Mouse (Mus musculus): ENCODE results near the gene Cmip. TPM values are rescaled to one million over a fixed set of nuclear protein-coding genes. Genes with fewer than 3 reads are reported as not detected.

Gene Cmip
- total and polyA plus RNA-seq, 2 experiments from 2014 or later = 212 to 266 TPM

DNA sequence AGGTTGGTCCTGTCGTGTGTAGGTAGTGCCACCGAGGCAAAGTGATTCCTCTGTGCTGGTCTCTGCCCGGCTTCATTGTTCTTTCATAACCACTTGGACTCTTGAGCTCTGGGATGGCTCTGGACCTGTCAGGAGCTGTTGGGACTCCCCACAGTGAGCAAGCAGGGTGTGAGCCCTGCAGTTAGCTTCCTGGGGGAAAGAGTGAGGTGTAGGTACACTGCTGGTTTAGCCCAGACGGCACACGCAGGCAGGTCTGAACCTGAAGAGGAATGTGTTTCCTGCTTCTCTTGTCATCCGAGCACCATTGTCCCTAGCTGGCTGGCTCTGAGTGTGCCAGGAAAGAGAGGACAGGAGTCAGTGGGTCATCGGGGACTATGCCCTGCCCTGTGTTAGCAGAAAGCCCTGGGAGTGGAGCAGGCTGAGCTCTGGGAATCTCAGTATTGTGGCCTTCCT lies 70.5 kb downstream of the Cmip start:
- no peak for TF ChIP-seq CTCF (IDR thresholded peaks at IDR 0.05)
- 0 out of 2 replicates have a peak, but pooled peaks cover 5% of the 10 kb centered on the region for H3K36me3 ChIP-seq (ENCODE audit: insufficient read depth, low read length)
- DNase-seq (ENCODE audit: low spot score) (no peak), ATAC-seq (ENCODE audit: low FRiP score) (no peak)
- H3K27ac ChIP-seq (ENCODE audit: low read depth, low read length) = peak overlapping the region; percentile 43; the same call in 1 of the 2 replicates
- peaks cover 15% of the 10 kb centered on the region for H3K4me1 ChIP-seq (ENCODE audit: insufficient read depth, low read length)
- 47% methylated on average over 7 of the region's 7 CpGs for WGBS
- H3K27me3 ChIP-seq (ENCODE audit: insufficient read depth, low read length) = no peaks in the 10 kb centered on the region
- H3K9me3 ChIP-seq (ENCODE audit: low read length) = no peaks in the 10 kb centered on the region
- H3K4me3 ChIP-seq (ENCODE audit: low read depth, low read length) = no peak overlapping the region
- H3K4me2 ChIP-seq (ENCODE audit: low read depth, low read length, poor library complexity, severe bottlenecking) = no peak overlapping the region
- 0 out of 2 replicates have a peak overlapping the region, but pooled peaks have one; percentile 19 for H3K9ac ChIP-seq (replicated peaks; ENCODE audit: low read length, poor library complexity, severe bottlenecking)

DNA sequence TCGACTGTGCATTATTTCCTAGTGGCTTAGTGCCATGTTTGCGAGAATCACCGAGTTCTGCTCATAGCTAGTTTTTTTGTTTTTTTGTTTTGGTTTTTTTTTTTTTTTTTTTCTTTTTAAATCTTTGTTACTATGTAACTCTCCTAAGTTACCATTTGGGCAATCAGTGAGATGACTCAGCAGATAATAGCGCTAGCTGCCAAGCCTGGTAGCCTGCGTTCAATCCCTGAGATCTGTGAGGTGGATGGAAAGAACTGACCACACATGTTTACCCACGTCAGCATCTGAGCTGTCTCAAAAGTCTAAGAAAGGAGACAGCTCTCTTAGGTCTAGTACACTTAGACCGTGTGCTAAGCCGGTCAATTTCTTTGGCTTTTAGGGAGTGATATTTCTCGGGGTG lies 71.9 kb downstream of the Cmip start:
- no peaks in the 10 kb centered on the region for H3K27me3 ChIP-seq (ENCODE audit: insufficient read depth, low read length)
- WGBS = 70% methylated on average over 9 of the region's 9 CpGs
- ATAC-seq (ENCODE audit: low FRiP score) (no peak), DNase-seq (ENCODE audit: low spot score) (no peak)
- H3K36me3 ChIP-seq (ENCODE audit: insufficient read depth, low read length) = 0 out of 2 replicates have a peak, but pooled peaks cover 5% of the 10 kb centered on the region
- H3K9me3 ChIP-seq (ENCODE audit: low read length) = no peaks in the 10 kb centered on the region
- no peak overlapping the region for H3K4me3 ChIP-seq (ENCODE audit: low read depth, low read length)
- no peak overlapping the region for H3K4me2 ChIP-seq (ENCODE audit: low read depth, low read length, poor library complexity, severe bottlenecking)
- H3K9ac ChIP-seq (replicated peaks; ENCODE audit: low read length, poor library complexity, severe bottlenecking) = no peak overlapping the region
- H3K27ac ChIP-seq (ENCODE audit: low read depth, low read length) = no peak overlapping the region
- no peak for TF ChIP-seq CTCF (IDR thresholded peaks at IDR 0.05)
- peaks cover 10% of the 10 kb centered on the region for H3K4me1 ChIP-seq (ENCODE audit: insufficient read depth, low read length)

DNA sequence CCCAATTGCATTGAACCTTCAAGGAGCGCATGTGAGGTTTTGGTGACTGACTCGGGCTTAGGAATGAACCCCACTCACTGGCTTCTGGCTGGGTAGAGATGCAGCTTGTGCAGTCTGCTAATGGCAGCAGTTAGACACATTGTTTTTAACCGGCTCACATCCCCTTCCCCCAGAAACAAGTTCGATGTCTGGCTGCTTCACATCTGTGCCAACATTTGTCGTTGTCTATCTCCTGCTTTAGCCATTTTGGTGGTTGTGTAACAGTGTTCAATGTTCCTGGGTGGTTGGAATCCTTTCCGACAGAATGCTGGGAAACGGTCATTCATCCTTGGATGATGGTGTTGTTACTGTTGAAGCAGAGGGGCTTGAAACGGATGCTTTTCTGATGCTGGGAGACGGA lies 72.3 kb downstream of the Cmip start:
- H3K27me3 ChIP-seq (ENCODE audit: insufficient read depth, low read length) = no peaks in the 10 kb centered on the region
- H3K27ac ChIP-seq (ENCODE audit: low read depth, low read length) = no peak overlapping the region
- 0 out of 2 replicates have a peak, but pooled peaks cover 5% of the 10 kb centered on the region for H3K36me3 ChIP-seq (ENCODE audit: insufficient read depth, low read length)
- H3K9ac ChIP-seq (replicated peaks; ENCODE audit: low read length, poor library complexity, severe bottlenecking) = no peak overlapping the region
- no peak overlapping the region for H3K4me2 ChIP-seq (ENCODE audit: low read depth, low read length, poor library complexity, severe bottlenecking)
- H3K4me1 ChIP-seq (ENCODE audit: insufficient read depth, low read length) = peaks cover 12% of the 10 kb centered on the region
- no peak for TF ChIP-seq CTCF (IDR thresholded peaks at IDR 0.05)
- ATAC-seq (ENCODE audit: low FRiP score) (no peak), DNase-seq (ENCODE audit: low spot score) (peak; percentile 34)
- 64% methylated on average over 9 of the region's 9 CpGs for WGBS
- H3K4me3 ChIP-seq (ENCODE audit: low read depth, low read length) = no peak overlapping the region
- no peaks in the 10 kb centered on the region for H3K9me3 ChIP-seq (ENCODE audit: low read length)

DNA sequence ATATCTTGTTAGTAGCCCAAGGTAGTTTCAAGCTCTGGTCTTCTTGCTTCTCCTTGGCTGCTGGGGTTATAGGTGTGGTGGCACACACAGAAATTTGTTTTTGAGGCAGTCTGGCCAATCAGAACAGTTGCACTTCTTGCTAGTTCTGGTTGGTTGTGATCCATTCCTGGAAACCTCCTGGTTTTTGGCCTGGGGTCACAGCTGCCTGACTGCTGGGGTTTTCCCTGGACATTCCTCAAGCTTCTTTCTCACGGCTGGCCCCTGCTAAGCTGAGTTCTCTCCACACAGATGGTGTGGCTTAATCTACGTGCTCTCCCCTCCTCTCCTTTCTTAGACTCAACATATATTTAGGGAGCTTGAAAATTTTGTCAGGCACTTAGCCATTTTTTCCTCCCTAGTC lies 73.0 kb downstream of the Cmip start:
- Histone ChIP-seq H3K36me3 (ENCODE audit: insufficient read depth, low read length) (0 out of 2 replicates have a peak, but pooled peaks cover 1% of the 10 kb centered on the region), H3K4me3 (ENCODE audit: low read depth, low read length) (no peak overlapping the region), H3K27ac (ENCODE audit: low read depth, low read length) (no peak overlapping the region), H3K4me1 (ENCODE audit: insufficient read depth, low read length) (peaks cover 17% of the 10 kb centered on the region), H3K4me2 (ENCODE audit: low read depth, low read length, poor library complexity, severe bottlenecking) (no peak overlapping the region), H3K27me3 (ENCODE audit: insufficient read depth, low read length) (no peaks in the 10 kb centered on the region), H3K9ac (replicated peaks; ENCODE audit: low read length, poor library complexity, severe bottlenecking) (no peak overlapping the region), H3K9me3 (ENCODE audit: low read length) (no peaks in the 10 kb centered on the region)
- 50% methylated on average over 2 of the region's 2 CpGs for WGBS
- TF ChIP-seq CTCF (IDR thresholded peaks at IDR 0.05) = no peak
- ATAC-seq (ENCODE audit: low FRiP score) (no peak), DNase-seq (ENCODE audit: low spot score) (no peak)

DNA sequence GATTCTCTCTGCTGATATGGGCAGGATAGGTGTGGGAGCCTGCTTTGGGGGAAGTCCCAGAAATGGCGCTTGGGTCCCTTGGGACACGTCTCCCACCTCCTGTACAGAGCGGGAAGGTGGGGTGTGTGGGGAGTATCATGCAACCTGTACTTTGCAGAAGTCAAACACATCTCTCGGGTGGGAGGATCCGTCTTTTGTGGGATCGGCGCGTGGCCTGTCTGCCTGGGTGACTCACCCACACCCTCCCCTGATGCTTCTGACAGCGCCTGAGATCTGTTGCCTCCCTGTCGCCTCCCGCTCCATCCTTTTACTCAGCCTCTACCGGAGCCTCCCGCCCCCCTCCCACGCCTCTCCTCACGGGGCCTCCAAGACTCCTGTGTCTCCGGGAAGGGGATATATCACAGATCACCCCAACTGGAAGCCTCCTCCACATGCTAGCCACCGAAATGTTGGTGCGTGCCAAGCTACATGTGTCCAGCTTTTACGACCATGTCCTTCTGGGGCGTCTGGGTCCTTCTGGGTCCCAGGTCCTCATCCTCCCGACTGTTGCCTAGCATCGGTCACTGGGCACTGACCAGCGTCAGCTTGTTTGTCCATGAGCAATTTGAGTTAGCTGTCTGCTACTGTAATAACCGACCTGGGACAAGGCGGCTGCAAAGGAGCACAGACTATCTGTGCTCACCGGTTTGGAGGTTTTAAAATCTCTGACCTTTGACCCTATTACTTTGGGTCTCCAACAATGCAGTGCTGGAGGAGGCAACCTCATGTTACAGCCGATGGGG lies 75.6 kb downstream of the Cmip start:
- peaks cover 15% of the 10 kb centered on the region for H3K4me1 ChIP-seq (ENCODE audit: insufficient read depth, low read length)

DNA sequence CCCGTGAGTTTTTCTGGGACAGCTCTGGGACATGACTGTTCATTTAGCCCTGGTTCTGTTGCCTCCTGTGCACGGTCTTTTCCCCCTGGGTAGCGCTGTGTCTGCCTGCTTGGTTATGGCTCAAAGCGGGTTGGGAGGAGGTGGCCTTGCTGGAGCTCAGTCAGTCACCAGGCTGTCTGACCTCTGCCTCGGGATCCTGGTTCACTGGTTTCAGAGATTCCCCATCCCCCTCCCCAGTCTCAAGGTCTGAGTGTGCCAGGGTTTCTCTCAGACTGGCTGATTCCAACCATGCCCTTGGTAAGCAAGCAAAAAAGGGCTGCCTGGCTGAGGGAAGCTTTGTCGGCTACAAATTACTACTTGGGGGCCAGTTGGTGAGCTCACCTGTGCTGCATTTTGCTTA lies 76.8 kb downstream of the Cmip start:
- ATAC-seq (ENCODE audit: low FRiP score) (no peak), DNase-seq (ENCODE audit: low spot score) (no peak)
- H3K27ac ChIP-seq (ENCODE audit: low read depth, low read length) = no peak overlapping the region
- H3K9ac ChIP-seq (replicated peaks; ENCODE audit: low read length, poor library complexity, severe bottlenecking) = no peak overlapping the region; the same call in 1 of the 2 replicates
- no peak for TF ChIP-seq CTCF (IDR thresholded peaks at IDR 0.05)
- 48% methylated on average over 6 of the region's 6 CpGs for WGBS
- H3K4me1 ChIP-seq (ENCODE audit: insufficient read depth, low read length) = peaks cover 12% of the 10 kb centered on the region
- H3K9me3 ChIP-seq (ENCODE audit: low read length) = no peaks in the 10 kb centered on the region
- no peak overlapping the region for H3K4me2 ChIP-seq (ENCODE audit: low read depth, low read length, poor library complexity, severe bottlenecking)
- no peaks in the 10 kb centered on the region for H3K27me3 ChIP-seq (ENCODE audit: insufficient read depth, low read length)
- H3K4me3 ChIP-seq (ENCODE audit: low read depth, low read length) = no peak overlapping the region
- no peaks in the 10 kb centered on the region for H3K36me3 ChIP-seq (ENCODE audit: insufficient read depth, low read length)

More for the DNA sequence above, 75.6 kb downstream of the Cmip start:
- H3K9ac ChIP-seq (replicated peaks; ENCODE audit: low read length, poor library complexity, severe bottlenecking) = no peak overlapping the region
- no peaks in the 10 kb centered on the region for H3K36me3 ChIP-seq (ENCODE audit: insufficient read depth, low read length)
- H3K4me3 ChIP-seq (ENCODE audit: low read depth, low read length) = no peak overlapping the region
- no peaks in the 10 kb centered on the region for H3K9me3 ChIP-seq (ENCODE audit: low read length)
- DNase-seq (ENCODE audit: low spot score) = no peak
- ATAC-seq (ENCODE audit: low FRiP score) = no peak
- H3K27me3 ChIP-seq (ENCODE audit: insufficient read depth, low read length) = no peaks in the 10 kb centered on the region
- no peak overlapping the region for H3K27ac ChIP-seq (ENCODE audit: low read depth, low read length)
- TF ChIP-seq CTCF (IDR thresholded peaks at IDR 0.05) = no peak
- no peak overlapping the region for H3K4me2 ChIP-seq (ENCODE audit: low read depth, low read length, poor library complexity, severe bottlenecking)
- 87% methylated on average over 27 of the region's 27 CpGs for WGBS
